Mouse (Mus musculus): ENCODE results near the gene Rabgap1l. TPM values are rescaled to one million over a fixed set of nuclear protein-coding genes. Genes with fewer than 3 reads are reported as not detected.

Gene Rabgap1l
- polyA plus RNA-seq, 1 experiment from 2014 or later: 53.5 TPM

GRCm38 (mm10) chr1:160247473-160247872 lies 545.5 kb downstream of the Rabgap1l start:
- no peak for ATAC-seq (replicated peaks; ENCODE audit: insufficient number of reproducible peaks, low FRiP score, low TSS enrichment)
- Histone ChIP-seq H3K4me3 (ENCODE audit: low read depth, low read length) (no peak overlapping the region), H3K4me2 (no peak overlapping the region), H3K9me3 (replicated peaks; ENCODE audit: control insufficient read depth, low read length) (no peaks in the 10 kb centered on the region), H3K27ac (ENCODE audit: low read depth, low read length) (no peak overlapping the region), H3K9ac (ENCODE audit: low read depth, low read length) (no peak overlapping the region), H3K4me1 (ENCODE audit: control insufficient read depth, insufficient read depth, low read length) (no peaks in the 10 kb centered on the region), H3K27me3 (ENCODE audit: control insufficient read depth, insufficient read depth, low read length) (no peaks in the 10 kb centered on the region), H3K36me3 (ENCODE audit: control insufficient read depth, insufficient read depth, low read length) (no peaks in the 10 kb centered on the region)
- WGBS (ENCODE audit: insufficient replicate concordance): 79% methylated on average over 9 of the region's 9 CpGs

GRCm38 (mm10) chr1:160246844-160247243 lies 546.2 kb downstream of the Rabgap1l start:
- no peak for ATAC-seq (replicated peaks; ENCODE audit: insufficient number of reproducible peaks, low FRiP score, low TSS enrichment)

GRCm38 (mm10) chr1:160245954-160246353 lies 547.1 kb downstream of the Rabgap1l start:
- H3K9ac ChIP-seq (ENCODE audit: low read depth, low read length): no peak overlapping the region
- H3K4me2 ChIP-seq: no peak overlapping the region
- no peaks in the 10 kb centered on the region for H3K36me3 ChIP-seq (ENCODE audit: control insufficient read depth, insufficient read depth, low read length)
- H3K27me3 ChIP-seq (ENCODE audit: control insufficient read depth, insufficient read depth, low read length): no peaks in the 10 kb centered on the region
- no peak for ATAC-seq (replicated peaks; ENCODE audit: insufficient number of reproducible peaks, low FRiP score, low TSS enrichment)
- 79% methylated on average over 2 of the region's 2 CpGs for WGBS (ENCODE audit: insufficient replicate concordance)
- no peaks in the 10 kb centered on the region for H3K9me3 ChIP-seq (replicated peaks; ENCODE audit: control insufficient read depth, low read length)
- H3K27ac ChIP-seq (ENCODE audit: low read depth, low read length): no peak overlapping the region
- no peaks in the 10 kb centered on the region for H3K4me1 ChIP-seq (ENCODE audit: control insufficient read depth, insufficient read depth, low read length)
- H3K4me3 ChIP-seq (ENCODE audit: low read depth, low read length): no peak overlapping the region

More at GRCm38 (mm10) chr1:160246844-160247243, 546.2 kb downstream of the Rabgap1l start:
- H3K36me3 ChIP-seq (ENCODE audit: control insufficient read depth, insufficient read depth, low read length): no peaks in the 10 kb centered on the region
- no peak overlapping the region for H3K27ac ChIP-seq (ENCODE audit: low read depth, low read length)
- 65% methylated on average over 4 of the region's 4 CpGs for WGBS (ENCODE audit: insufficient replicate concordance)
- no peak overlapping the region for H3K4me2 ChIP-seq
- H3K4me1 ChIP-seq (ENCODE audit: control insufficient read depth, insufficient read depth, low read length): no peaks in the 10 kb centered on the region
- no peak overlapping the region for H3K4me3 ChIP-seq (ENCODE audit: low read depth, low read length)
- H3K27me3 ChIP-seq (ENCODE audit: control insufficient read depth, insufficient read depth, low read length): no peaks in the 10 kb centered on the region
- no peaks in the 10 kb centered on the region for H3K9me3 ChIP-seq (replicated peaks; ENCODE audit: control insufficient read depth, low read length)
- H3K9ac ChIP-seq (ENCODE audit: low read depth, low read length): no peak overlapping the region

- H3K4me3 ChIP-seq (ENCODE audit: low read depth, low read length): no peak overlapping the region
- H3K36me3 ChIP-seq (ENCODE audit: control insufficient read depth, insufficient read depth, low read length): no peaks in the 10 kb centered on the region
- WGBS (ENCODE audit: insufficient replicate concordance): 82% methylated on average over 5 of the region's 5 CpGs
- H3K27me3 ChIP-seq (ENCODE audit: control insufficient read depth, insufficient read depth, low read length): no peaks in the 10 kb centered on the region
- no peak for ATAC-seq (replicated peaks; ENCODE audit: insufficient number of reproducible peaks, low FRiP score, low TSS enrichment)
- H3K9me3 ChIP-seq (replicated peaks; ENCODE audit: control insufficient read depth, low read length): no peaks in the 10 kb centered on the region
- no peaks in the 10 kb centered on the region for H3K4me1 ChIP-seq (ENCODE audit: control insufficient read depth, insufficient read depth, low read length)
- no peak overlapping the region for H3K9ac ChIP-seq (ENCODE audit: low read depth, low read length)
- H3K4me2 ChIP-seq: no peak overlapping the region
- no peak overlapping the region for H3K27ac ChIP-seq (ENCODE audit: low read depth, low read length)
Observed at GRCm38 (mm10) chr1:160244689-160245088, 548.3 kb downstream of the Rabgap1l start.

- Histone ChIP-seq H3K9ac (ENCODE audit: low read depth, low read length) (no peak overlapping the region), H3K4me2 (no peak overlapping the region), H3K27me3 (ENCODE audit: control insufficient read depth, insufficient read depth, low read length) (no peaks in the 10 kb centered on the region), H3K9me3 (replicated peaks; ENCODE audit: control insufficient read depth, low read length) (no peaks in the 10 kb centered on the region), H3K36me3 (ENCODE audit: control insufficient read depth, insufficient read depth, low read length) (no peaks in the 10 kb centered on the region), H3K4me3 (ENCODE audit: low read depth, low read length) (no peak overlapping the region), H3K4me1 (ENCODE audit: control insufficient read depth, insufficient read depth, low read length) (no peaks in the 10 kb centered on the region), H3K27ac (ENCODE audit: low read depth, low read length) (no peak overlapping the region)
- 79% methylated on average over 2 of the region's 2 CpGs for WGBS (ENCODE audit: insufficient replicate concordance)
- no peak for ATAC-seq (replicated peaks; ENCODE audit: insufficient number of reproducible peaks, low FRiP score, low TSS enrichment)
Observed at GRCm38 (mm10) chr1:160240091-160240490, 552.9 kb downstream of the Rabgap1l start.

GRCm38 (mm10) chr1:160238852-160239443 lies 554.1 kb downstream of the Rabgap1l start:
- Histone ChIP-seq H3K27ac (ENCODE audit: low read depth, low read length) (no peak overlapping the region), H3K9me3 (replicated peaks; ENCODE audit: control insufficient read depth, low read length) (no peaks in the 10 kb centered on the region), H3K9ac (ENCODE audit: low read depth, low read length) (no peak overlapping the region), H3K4me1 (ENCODE audit: control insufficient read depth, insufficient read depth, low read length) (no peaks in the 10 kb centered on the region), H3K4me3 (ENCODE audit: low read depth, low read length) (no peak overlapping the region), H3K27me3 (ENCODE audit: control insufficient read depth, insufficient read depth, low read length) (no peaks in the 10 kb centered on the region), H3K4me2 (no peak overlapping the region), H3K36me3 (ENCODE audit: control insufficient read depth, insufficient read depth, low read length) (no peaks in the 10 kb centered on the region)
- WGBS (ENCODE audit: insufficient replicate concordance): 87% methylated on average over 1 of the region's 1 CpGs
- no peak for ATAC-seq (replicated peaks; ENCODE audit: insufficient number of reproducible peaks, low FRiP score, low TSS enrichment)

GRCm38 (mm10) chr1:160237981-160238380 lies 555.0 kb downstream of the Rabgap1l start:
- ATAC-seq (replicated peaks; ENCODE audit: insufficient number of reproducible peaks, low FRiP score, low TSS enrichment): no peak
- Histone ChIP-seq H3K27me3 (ENCODE audit: control insufficient read depth, insufficient read depth, low read length) (no peaks in the 10 kb centered on the region), H3K9ac (ENCODE audit: low read depth, low read length) (no peak overlapping the region), H3K4me3 (ENCODE audit: low read depth, low read length) (no peak overlapping the region), H3K4me1 (ENCODE audit: control insufficient read depth, insufficient read depth, low read length) (no peaks in the 10 kb centered on the region), H3K36me3 (ENCODE audit: control insufficient read depth, insufficient read depth, low read length) (no peaks in the 10 kb centered on the region), H3K9me3 (replicated peaks; ENCODE audit: control insufficient read depth, low read length) (no peaks in the 10 kb centered on the region), H3K27ac (ENCODE audit: low read depth, low read length) (no peak overlapping the region), H3K4me2 (no peak overlapping the region)
- WGBS (ENCODE audit: insufficient replicate concordance): 91% methylated on average over 2 of the region's 2 CpGs

- Histone ChIP-seq H3K9me3 (replicated peaks; ENCODE audit: control insufficient read depth, low read length) (no peaks in the 10 kb centered on the region), H3K4me1 (ENCODE audit: control insufficient read depth, insufficient read depth, low read length) (no peaks in the 10 kb centered on the region), H3K36me3 (ENCODE audit: control insufficient read depth, insufficient read depth, low read length) (no peaks in the 10 kb centered on the region), H3K4me2 (no peak overlapping the region), H3K4me3 (ENCODE audit: low read depth, low read length) (no peak overlapping the region), H3K9ac (ENCODE audit: low read depth, low read length) (no peak overlapping the region), H3K27me3 (ENCODE audit: control insufficient read depth, insufficient read depth, low read length) (no peaks in the 10 kb centered on the region), H3K27ac (ENCODE audit: low read depth, low read length) (no peak overlapping the region)
- ATAC-seq (replicated peaks; ENCODE audit: insufficient number of reproducible peaks, low FRiP score, low TSS enrichment): no peak
Observed at GRCm38 (mm10) chr1:160233921-160234320, 559.1 kb downstream of the Rabgap1l start.

GRCm38 (mm10) chr1:160232113-160232512 lies 560.9 kb downstream of the Rabgap1l start:
- H3K36me3 ChIP-seq (ENCODE audit: control insufficient read depth, insufficient read depth, low read length): no peaks in the 10 kb centered on the region
- 87% methylated on average over 3 of the region's 3 CpGs for WGBS (ENCODE audit: insufficient replicate concordance)
- no peaks in the 10 kb centered on the region for H3K9me3 ChIP-seq (replicated peaks; ENCODE audit: control insufficient read depth, low read length)
- ATAC-seq (replicated peaks; ENCODE audit: insufficient number of reproducible peaks, low FRiP score, low TSS enrichment): no peak
- no peak overlapping the region for H3K9ac ChIP-seq (ENCODE audit: low read depth, low read length)
- H3K4me3 ChIP-seq (ENCODE audit: low read depth, low read length): no peak overlapping the region
- no peak overlapping the region for H3K27ac ChIP-seq (ENCODE audit: low read depth, low read length)
- H3K4me1 ChIP-seq (ENCODE audit: control insufficient read depth, insufficient read depth, low read length): no peaks in the 10 kb centered on the region
- H3K27me3 ChIP-seq (ENCODE audit: control insufficient read depth, insufficient read depth, low read length): no peaks in the 10 kb centered on the region
- no peak overlapping the region for H3K4me2 ChIP-seq
